Mouse (Mus musculus): ENCODE measurements around the gene Nufip2.

The Nufip2 gene

DNA sequence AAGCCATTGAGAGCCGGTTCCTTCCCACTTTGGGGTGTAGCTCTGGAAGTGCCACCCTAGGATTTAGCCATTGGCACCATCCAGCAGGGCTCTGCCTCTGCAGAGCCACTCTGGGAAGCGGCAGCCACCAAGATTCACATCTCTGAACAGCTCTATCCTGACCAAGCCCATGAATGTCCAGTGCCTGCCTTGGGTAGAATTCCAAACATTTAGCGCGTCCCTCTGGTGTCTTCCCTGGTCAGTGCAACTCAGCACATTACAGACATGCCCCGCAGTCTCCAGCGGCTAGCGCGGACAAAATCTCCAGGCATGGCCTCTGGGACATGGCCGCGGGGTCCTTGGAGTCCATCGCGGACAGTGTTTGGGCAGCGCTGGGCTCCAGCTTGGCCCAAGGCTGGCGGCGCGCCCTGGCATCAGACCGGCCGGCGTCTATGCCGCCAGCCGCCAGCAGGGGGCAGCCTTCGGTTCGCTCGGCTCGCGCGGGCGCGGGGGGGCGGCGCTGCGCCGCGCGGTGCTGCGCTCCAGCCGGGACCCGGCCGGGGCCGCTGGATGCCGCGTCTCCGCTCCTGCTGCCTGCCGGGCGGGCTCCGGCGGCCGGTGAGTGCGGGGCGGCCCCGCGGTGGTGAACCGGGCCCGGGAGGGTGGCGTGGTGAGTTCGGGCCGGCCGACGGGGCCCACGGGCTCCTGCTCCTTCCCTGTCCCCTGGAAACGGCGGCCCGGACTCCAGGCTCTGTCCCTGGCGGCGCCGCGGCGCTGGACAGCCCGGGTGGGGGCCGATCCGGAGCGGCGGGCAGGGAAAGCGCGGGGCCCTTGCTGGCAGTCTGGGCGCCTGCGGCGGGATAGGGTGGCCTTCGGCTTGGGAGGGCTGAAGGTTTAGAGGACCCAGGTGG, 77.1 kb downstream of the Nufip2 start, which contains the start of gene Myo18a:
Gene Myo18a (plus strand): TSS at position 464 of the 890 bp plus-strand sequence.
- TF ChIP-seq GATA4 (IDR thresholded peaks at IDR 0.05; ENCODE audit: insufficient replicate concordance, low read length) = no peak

GRCm38 (mm10) chr11:77763673-77764340, 77.9 kb downstream of the Nufip2 start:
- no peak for TF ChIP-seq GATA4 (IDR thresholded peaks at IDR 0.05; ENCODE audit: insufficient replicate concordance, low read length)

- no peak for TF ChIP-seq GATA4 (IDR thresholded peaks at IDR 0.05; ENCODE audit: insufficient replicate concordance, low read length)
Observed at GRCm38 (mm10) chr11:77764694-77765458, 78.9 kb downstream of the Nufip2 start.

GRCm38 (mm10) chr11:77765459-77765777, 79.5 kb downstream of the Nufip2 start:
- no peak for TF ChIP-seq GATA4 (IDR thresholded peaks at IDR 0.05; ENCODE audit: insufficient replicate concordance, low read length)

- TF ChIP-seq GATA4 (IDR thresholded peaks at IDR 0.05; ENCODE audit: insufficient replicate concordance, low read length) = peak; percentile 87; the same call in 1 of the 2 replicates
Observed at GRCm38 (mm10) chr11:77766351-77767001, 80.5 kb downstream of the Nufip2 start.

DNA sequence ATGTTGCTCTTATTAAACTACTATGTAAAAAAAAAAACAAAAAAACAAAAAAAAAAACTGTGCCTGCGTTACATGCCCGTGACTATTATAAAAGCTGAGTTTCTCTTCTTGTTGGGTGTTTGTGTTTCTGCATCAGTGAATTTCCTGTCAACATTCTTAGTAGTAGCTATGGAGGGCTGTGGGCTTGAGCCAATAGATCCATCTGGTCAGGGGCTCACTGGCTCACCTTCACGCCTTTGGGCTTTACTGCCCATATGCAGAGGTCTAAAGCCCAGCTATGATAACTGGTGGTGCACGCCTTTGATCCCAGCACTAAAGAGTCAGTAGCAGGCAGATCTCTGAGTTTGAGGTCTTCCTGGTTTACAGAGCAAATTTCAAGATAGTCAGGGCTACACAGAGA, 83.5 kb downstream of the Nufip2 start:
- no peak for TF ChIP-seq GATA4 (IDR thresholded peaks at IDR 0.05; ENCODE audit: insufficient replicate concordance, low read length)

DNA sequence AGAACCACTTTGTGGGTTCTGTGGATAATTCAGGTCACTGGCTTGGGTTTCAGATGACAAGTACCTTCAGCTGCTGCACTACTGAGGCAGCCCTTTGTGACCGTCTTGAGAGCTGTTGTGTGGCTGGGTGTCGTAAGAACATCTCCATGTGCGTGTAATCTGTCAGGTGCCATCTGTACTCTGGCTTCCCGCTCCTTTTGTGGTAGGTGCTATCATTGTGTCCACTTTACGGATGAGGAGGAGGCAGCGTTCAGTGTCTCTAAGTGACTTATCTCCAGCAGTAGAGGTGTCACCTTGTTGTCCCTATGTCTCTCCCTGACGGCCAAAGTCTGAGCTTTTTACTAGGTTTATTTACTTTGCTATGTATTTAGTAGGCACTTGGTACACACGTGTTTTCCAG, 84.4 kb downstream of the Nufip2 start:
- peak; percentile 7; the same call in 1 of the 2 replicates for TF ChIP-seq GATA4 (IDR thresholded peaks at IDR 0.05; ENCODE audit: insufficient replicate concordance, low read length)

GRCm38 (mm10) chr11:77771879-77772713, 86.1 kb downstream of the Nufip2 start:
- TF ChIP-seq GATA4 (IDR thresholded peaks at IDR 0.05; ENCODE audit: insufficient replicate concordance, low read length) = no peak

GRCm38 (mm10) chr11:77775701-77776400, 89.9 kb downstream of the Nufip2 start:
- peak; percentile 87; the same call in 1 of the 2 replicates for TF ChIP-seq GATA4 (IDR thresholded peaks at IDR 0.05; ENCODE audit: insufficient replicate concordance, low read length)

DNA sequence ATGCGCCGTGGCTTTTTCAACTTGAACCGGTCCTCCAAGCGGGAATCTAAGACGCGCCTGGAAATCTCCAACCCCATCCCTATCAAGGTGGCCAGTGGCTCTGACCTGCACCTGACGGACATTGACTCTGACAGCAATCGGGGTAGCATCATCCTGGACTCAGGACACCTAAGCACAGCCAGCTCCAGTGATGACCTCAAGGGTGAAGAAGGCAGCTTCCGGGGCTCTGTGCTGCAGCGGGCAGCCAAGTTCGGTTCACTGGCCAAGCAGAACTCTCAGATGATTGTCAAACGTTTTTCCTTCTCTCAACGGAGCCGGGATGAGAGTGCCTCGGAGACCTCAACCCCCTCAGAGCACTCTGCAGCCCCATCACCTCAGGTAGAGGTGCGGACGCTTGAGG, 91.5 kb downstream of the Nufip2 start:
- TF ChIP-seq GATA4 (IDR thresholded peaks at IDR 0.05; ENCODE audit: insufficient replicate concordance, low read length) = no peak

GRCm38 (mm10) chr11:77777937-77778336, 92.0 kb downstream of the Nufip2 start:
- no peak for TF ChIP-seq GATA4 (IDR thresholded peaks at IDR 0.05; ENCODE audit: insufficient replicate concordance, low read length)

GRCm38 (mm10) chr11:77779240-77779639, 93.3 kb downstream of the Nufip2 start:
- TF ChIP-seq GATA4 (IDR thresholded peaks at IDR 0.05; ENCODE audit: insufficient replicate concordance, low read length) = peak; percentile 95; the same call in 1 of the 2 replicates

DNA sequence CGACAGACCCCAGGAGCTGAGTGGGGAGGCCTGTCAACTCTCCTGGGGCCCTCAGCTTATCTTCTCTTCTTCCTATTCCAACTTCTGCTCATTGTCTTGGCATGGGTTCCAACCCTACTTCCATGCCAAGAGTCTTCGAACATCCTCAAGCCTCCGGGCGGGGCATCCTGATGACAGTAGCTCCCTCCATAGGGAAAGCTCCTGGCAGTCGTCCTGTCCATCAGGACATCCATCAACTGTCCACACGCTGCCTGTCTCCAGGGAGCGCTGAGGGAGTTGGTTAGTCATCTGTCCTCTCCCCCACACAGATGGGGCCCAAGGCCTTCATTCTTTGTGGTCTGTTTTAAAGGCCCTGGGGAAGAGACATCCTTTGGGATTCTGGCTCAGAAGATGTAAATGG, 95.1 kb downstream of the Nufip2 start:
- no peak for TF ChIP-seq GATA4 (IDR thresholded peaks at IDR 0.05; ENCODE audit: insufficient replicate concordance, low read length)
